In genomic region chr6:87806857-87807256, GRCm38 (mm10) we compare ENCODE assay signal across 17 mouse cellular contexts. TPM values are rescaled to one million over a fixed set of nuclear protein-coding genes. Genes with fewer than 3 reads are reported as not detected.
DNase-seq lines count a peak whose midpoint lies in the region; ATAC-seq and TF ChIP-seq lines count a peak whose summit lies in the region.
"Had no signal": no experiment of that assay in that cellular context is flagged by ENCODE, and none has a peak within 500 bp of the region (broad histone marks: within the 10 kb centered on the region; RNA-seq: fewer than 3 reads in every experiment).

No protein-coding gene starts in this region.

- H3K9ac ChIP-seq in liver, adult 2 months (ENCODE audit: low read depth, low read length), result peak overlapping the region; percentile 43
- no peak overlapping the region for H3K9ac ChIP-seq in liver, embryonic 11.5 days (ENCODE audit: low read depth, low read length)
- H3K9ac ChIP-seq: limb, embryonic 13.5 days; neural tube, embryonic 13.5 days had no signal

- no peaks in the 10 kb centered on the region for H3K9me3 ChIP-seq in erythroblast, embryonic 14.5 days (ENCODE audit: control insufficient read depth, low read length)
- H3K9me3 ChIP-seq in liver, embryonic 11.5 days (ENCODE audit: control insufficient read depth, low read length), result no peaks in the 10 kb centered on the region
- H3K9me3 ChIP-seq: G1E; limb, embryonic 13.5 days; neural tube, embryonic 13.5 days had no signal

- 7% methylated on average over 2 of the region's 2 CpGs for WGBS in liver, adult 2 months
- 66% methylated on average over 2 of the region's 2 CpGs for WGBS in liver, embryonic 11.5 days
- WGBS in lung, adult 2 months, result 35% methylated on average over 2 of the region's 2 CpGs

- ATAC-seq in erythroblast, adult 5-6 weeks (replicated peaks; ENCODE audit: low FRiP score, poor library complexity, severe bottlenecking), result no peak
- no peak for ATAC-seq in liver, embryonic 11.5 days (replicated peaks; ENCODE audit: low FRiP score)
- ATAC-seq: midbrain, embryonic 16.5 days had no signal

- TF ChIP-seq POLR2A in liver, adult 2 months (IDR thresholded peaks at IDR 0.05; ENCODE audit: extremely low read depth, insufficient read depth, low read length), result no peak
- no peak for TF ChIP-seq POLR2A in myocyte (IDR thresholded peaks at IDR 0.05; ENCODE audit: insufficient read length, low read depth)
- TF ChIP-seq POLR2A in lung, adult 2 months (IDR thresholded peaks at IDR 0.05; ENCODE audit: borderline replicate concordance, extremely low read depth, low read depth, low read length), result no peak

- TF ChIP-seq CTCF in liver, adult 2 months (IDR thresholded peaks at IDR 0.05; ENCODE audit: low read depth, low read length), result peak; percentile 22; the same call in 1 of the 2 replicates
- TF ChIP-seq CTCF in lung, adult 2 months (IDR thresholded peaks at IDR 0.05; ENCODE audit: insufficient read depth, low read length), result no peak

- H3K4me3 ChIP-seq in erythroblast, embryonic 14.5 days (replicated peaks), result peak overlapping the region; percentile 10
- H3K4me3 ChIP-seq in liver, adult 2 months (ENCODE audit: insufficient read depth, low read depth, low read length), result no peak overlapping the region
- no peak overlapping the region for H3K4me3 ChIP-seq in liver, embryonic 11.5 days (ENCODE audit: low read depth, low read length)
- no peak overlapping the region for H3K4me3 ChIP-seq in myocyte
- H3K4me3 ChIP-seq in lung, adult 2 months (replicated peaks; ENCODE audit: extremely low read depth, low read depth, low read length), result no peak overlapping the region
- H3K4me3 ChIP-seq: limb, embryonic 13.5 days; neural tube, embryonic 13.5 days had no signal

- no peak for DNase-seq in liver, adult 2 months (ENCODE audit: extremely low read depth, low read depth, low spot score)
- no peak for DNase-seq in liver, embryonic 11.5 days (ENCODE audit: low spot score)
- peak; percentile 24 for DNase-seq in brain, adult 2 months (ENCODE audit: low read depth, low spot score)
- no peak for DNase-seq in left cerebral cortex, adult 11 months (ENCODE audit: low spot score)
- no peak for DNase-seq in lung, adult 2 months
- DNase-seq: cerebellum, adult 9-10 months; heart, postnatal 10 days; kidney, postnatal 25 days; layer of hippocampus, postnatal 36 days; thymus, adult 18-20 months had no signal

- peaks cover 41% of the 10 kb centered on the region; the same call in 1 of the 2 replicates for H3K79me2 ChIP-seq in liver, adult 2 months (ENCODE audit: control insufficient read depth, insufficient read depth, low read length)
- no peaks in the 10 kb centered on the region for H3K79me2 ChIP-seq in myocyte (ENCODE audit: control insufficient read depth, insufficient read depth)

- no peak overlapping the region for H3K4me2 ChIP-seq in liver, embryonic 11.5 days
- H3K4me2 ChIP-seq in myocyte (ENCODE audit: low read depth), result peak overlapping the region; percentile 2
- H3K4me2 ChIP-seq: limb, embryonic 13.5 days; neural tube, embryonic 13.5 days had no signal

- H3K4me1 ChIP-seq in erythroblast, embryonic 14.5 days (ENCODE audit: control insufficient read depth), result peaks cover 63% of the 10 kb centered on the region
- H3K4me1 ChIP-seq in liver, adult 2 months (ENCODE audit: control insufficient read depth, insufficient read depth, low read length), result peaks cover 31% of the 10 kb centered on the region
- peaks cover 38% of the 10 kb centered on the region for H3K4me1 ChIP-seq in liver, embryonic 11.5 days (replicated peaks; ENCODE audit: control insufficient read depth, insufficient read depth, low read length)
- H3K4me1 ChIP-seq in lung, adult 2 months (ENCODE audit: control insufficient read depth, insufficient read depth, low read length), result peaks cover 10% of the 10 kb centered on the region

- H3ac ChIP-seq in myocyte (ENCODE audit: control insufficient read depth, insufficient read length), result no peak overlapping the region

- peak overlapping the region; percentile 64 for H3K27ac ChIP-seq in liver, adult 2 months (replicated peaks; ENCODE audit: insufficient read depth, low read depth, low read length)
- H3K27ac ChIP-seq in liver, embryonic 11.5 days (ENCODE audit: low read depth, low read length), result no peak overlapping the region
- H3K27ac ChIP-seq: limb, embryonic 13.5 days; neural tube, embryonic 13.5 days had no signal

- H3K27me3 ChIP-seq in erythroblast, embryonic 14.5 days (ENCODE audit: control insufficient read depth), result no peaks in the 10 kb centered on the region
- no peaks in the 10 kb centered on the region for H3K27me3 ChIP-seq in liver, adult 2 months (ENCODE audit: control insufficient read depth, insufficient read depth, low read length)
- no peaks in the 10 kb centered on the region for H3K27me3 ChIP-seq in liver, embryonic 11.5 days (replicated peaks; ENCODE audit: control insufficient read depth, insufficient read depth, low read length)
- H3K27me3 ChIP-seq in myocyte (ENCODE audit: control insufficient read depth, insufficient read depth, insufficient read length), result no peaks in the 10 kb centered on the region
- H3K27me3 ChIP-seq: limb, embryonic 13.5 days; neural tube, embryonic 13.5 days had no signal

- H3K36me3 ChIP-seq in erythroblast, embryonic 14.5 days (ENCODE audit: control insufficient read depth), result peaks cover 80% of the 10 kb centered on the region
- peaks cover 11% of the 10 kb centered on the region; the same call in 1 of the 2 replicates for H3K36me3 ChIP-seq in liver, adult 2 months (ENCODE audit: control insufficient read depth, insufficient read depth, low read length)
- H3K36me3 ChIP-seq in liver, embryonic 11.5 days (ENCODE audit: control insufficient read depth, insufficient read depth, low read length), result peaks cover 2% of the 10 kb centered on the region; the same call in 1 of the 2 replicates
- no peaks in the 10 kb centered on the region for H3K36me3 ChIP-seq in myocyte (ENCODE audit: control insufficient read depth, insufficient read depth)
- H3K36me3 ChIP-seq: limb, embryonic 13.5 days had no signal

TF ChIP-seq in myocyte, 11 proteins besides CTCF, POLR2A, EP300 and RAD21 (continues in another document):
- TF ChIP-seq REST (IDR thresholded peaks at IDR 0.05; ENCODE audit: insufficient read depth, insufficient read length) (no peak), POLR2AphosphoS2 (IDR thresholded peaks at IDR 0.05; ENCODE audit: insufficient read length, low read depth) (no peak), MYOG (IDR thresholded peaks at IDR 0.05; ENCODE audit: control insufficient read depth in 1 of 3, insufficient read depth in 1 of 3, insufficient read length in 2 of 3, low read depth in 2 of 3) (no peak), CEBPB (IDR thresholded peaks at IDR 0.05; ENCODE audit: insufficient read depth, poor library complexity, severe bottlenecking) (no peak), TCF3 (IDR thresholded peaks at IDR 0.05; ENCODE audit: insufficient read length, low read depth) (no peak), MAX (IDR thresholded peaks at IDR 0.05; ENCODE audit: low read depth) (no peak)

RNA-seq across cellular contexts. Expression of gene Rab43, which starts 5.1 kb away (rescaled TPM):
- polyA plus RNA-seq in erythroblast, embryonic 14.5 days (2012), result 22.8 and 70.9 TPM in 2 replicates
- 173 and 230 TPM in 2 replicates for total RNA-seq in erythroblast, adult 5-6 weeks (2015; ENCODE audit: low replicate concordance)
- 219 and 239 TPM in 2 replicates for total RNA-seq in erythroblast, adult 5-6 weeks (2017; ENCODE audit: low replicate concordance)
- total RNA-seq in liver, adult 2 months (2014; rRNA removed), result 63.0 and 71.9 TPM in 2 replicates
- 106 and 139 TPM in 2 replicates for polyA plus RNA-seq in liver, adult 2 months (2012; rRNA removed)
- polyA plus RNA-seq in liver, embryonic 11.5 days (2014; fragmentation: Nextera tagmentation; extraction: Ambion mirVana), result 20.4 and 21.4 TPM in 2 replicates
- polyA plus RNA-seq in myocyte (2012; fragmentation: generic; extraction: Trizol), result 14.8 TPM
- polyA plus RNA-seq in lung, adult 2 months (2012; rRNA removed), result 43.0 and 46.2 TPM in 2 replicates

RNA-seq across cellular contexts. Expression of gene Gm45140, which starts 28.7 kb away (rescaled TPM):
- 1.4 and 1.8 TPM in 2 replicates for polyA plus RNA-seq in erythroblast, embryonic 14.5 days (2012)
- 1.3 TPM in 2 replicates for total RNA-seq in erythroblast, adult 5-6 weeks (2015; ENCODE audit: low replicate concordance)
- 12.8 and 18.0 TPM in 2 replicates for total RNA-seq in erythroblast, adult 5-6 weeks (2017; ENCODE audit: low replicate concordance)
- 1.0 and 1.1 TPM in 2 replicates for total RNA-seq in liver, adult 2 months (2014; rRNA removed)
- 0.51 and 0.98 TPM in 2 replicates for polyA plus RNA-seq in liver, adult 2 months (2012; rRNA removed)
- 5.6 and 7.8 TPM in 2 replicates for polyA plus RNA-seq in liver, embryonic 11.5 days (2014; fragmentation: Nextera tagmentation; extraction: Ambion mirVana)
- 2.6 TPM for polyA plus RNA-seq in myocyte (2012; fragmentation: generic; extraction: Trizol)
- polyA plus RNA-seq in lung, adult 2 months (2012; rRNA removed), result 0.47 and 0.68 TPM in 2 replicates

RNA-seq across cellular contexts. Expression of gene Gp9, which starts 29.0 kb away (rescaled TPM):
- 8.1 and 8.8 TPM in 2 replicates for polyA plus RNA-seq in erythroblast, embryonic 14.5 days (2012)
- total RNA-seq in erythroblast, adult 5-6 weeks (2015; ENCODE audit: low replicate concordance), result 5.4 and 7.7 TPM in 2 replicates
- 4.9 and 5.6 TPM in 2 replicates for total RNA-seq in erythroblast, adult 5-6 weeks (2017; ENCODE audit: low replicate concordance)
- 0.34 and 0.74 TPM in 2 replicates for total RNA-seq in liver, adult 2 months (2014; rRNA removed)
- 0.25 TPM in 1 of 2 replicates, not detected in the other for polyA plus RNA-seq in liver, adult 2 months (2012; rRNA removed)
- polyA plus RNA-seq in liver, embryonic 11.5 days (2014; fragmentation: Nextera tagmentation; extraction: Ambion mirVana), result 37.2 and 37.3 TPM in 2 replicates
- polyA plus RNA-seq in myocyte (2012; fragmentation: generic; extraction: Trizol), result not detected
- polyA plus RNA-seq in lung, adult 2 months (2012; rRNA removed), result 13.1 and 14.9 TPM in 2 replicates

RNA-seq across cellular contexts. Expression of gene Isy1, which starts 31.7 kb away (rescaled TPM):
- 2.4 and 2.6 TPM in 2 replicates for polyA plus RNA-seq in erythroblast, embryonic 14.5 days (2012)
- 3.7 and 6.3 TPM in 2 replicates for total RNA-seq in erythroblast, adult 5-6 weeks (2015; ENCODE audit: low replicate concordance)
- total RNA-seq in erythroblast, adult 5-6 weeks (2017; ENCODE audit: low replicate concordance), result 3.5 and 5.0 TPM in 2 replicates
- total RNA-seq in liver, adult 2 months (2014; rRNA removed), result 18.6 and 22.8 TPM in 2 replicates
- polyA plus RNA-seq in liver, adult 2 months (2012; rRNA removed), result 5.6 and 6.8 TPM in 2 replicates
- 84.8 and 89.0 TPM in 2 replicates for polyA plus RNA-seq in liver, embryonic 11.5 days (2014; fragmentation: Nextera tagmentation; extraction: Ambion mirVana)
- polyA plus RNA-seq in myocyte (2012; fragmentation: generic; extraction: Trizol), result 21.1 TPM
- polyA plus RNA-seq in lung, adult 2 months (2012; rRNA removed), result 21.2 and 21.4 TPM in 2 replicates

RNA-seq across cellular contexts. Expression of gene Cnbp, which starts 44.0 kb away (rescaled TPM):
- polyA plus RNA-seq in erythroblast, embryonic 14.5 days (2012), result 6.3 and 7.3 TPM in 2 replicates
- total RNA-seq in erythroblast, adult 5-6 weeks (2015; ENCODE audit: low replicate concordance), result 121 and 143 TPM in 2 replicates
- total RNA-seq in erythroblast, adult 5-6 weeks (2017; ENCODE audit: low replicate concordance), result 172 and 205 TPM in 2 replicates
- 271 and 286 TPM in 2 replicates for total RNA-seq in liver, adult 2 months (2014; rRNA removed)
- 165 and 177 TPM in 2 replicates for polyA plus RNA-seq in liver, adult 2 months (2012; rRNA removed)
- polyA plus RNA-seq in liver, embryonic 11.5 days (2014; fragmentation: Nextera tagmentation; extraction: Ambion mirVana), result 1,371 and 1,468 TPM in 2 replicates
- 196 TPM for polyA plus RNA-seq in myocyte (2012; fragmentation: generic; extraction: Trizol)
- polyA plus RNA-seq in lung, adult 2 months (2012; rRNA removed), result 140 and 217 TPM in 2 replicates
